Mouse (Mus musculus) left cerebral cortex, adult 9 months (tissue): ENCODE measurements around the gene Jakmip3.

ENCODE experiments used
- DNase-seq, 2 experiments: peaks; one replicate each; pipeline ENCODE4 v3.0.0; 2022; ENCODE audit warnings: low spot score in 2 of 2

Jakmip3 gene

GRCm38 (mm10) chr7:139031215-139031614 is 90.7 kb downstream of the Jakmip3 start:
- no peak for DNase-seq

- DNase-seq = no peak
These were observed 122.9 kb downstream of the Jakmip3 start for GRCm38 (mm10) chr7:139063406-139063805.

GRCm38 (mm10) chr7:139068182-139068623 is 127.7 kb downstream of the Jakmip3 start:
- peak in 1 of 2 experiments; percentile 88 for DNase-seq

GRCm38 (mm10) chr7:139074189-139074588 is 133.7 kb downstream of the Jakmip3 start:
- DNase-seq = no peak

GRCm38 (mm10) chr7:139075054-139075794 is 134.7 kb downstream of the Jakmip3 start:
- no peak for DNase-seq

GRCm38 (mm10) chr7:139077283-139077682 is 136.8 kb downstream of the Jakmip3 start:
- no peak for DNase-seq

GRCm38 (mm10) chr7:139078181-139078580 is 137.7 kb downstream of the Jakmip3 start:
- no peak for DNase-seq

GRCm38 (mm10) chr7:139079141-139079540 is 138.6 kb downstream of the Jakmip3 start:
- no peak for DNase-seq

GRCm38 (mm10) chr7:139080714-139081113 is 140.2 kb downstream of the Jakmip3 start:
- DNase-seq = no peak

GRCm38 (mm10) chr7:139081158-139081557 is 140.6 kb downstream of the Jakmip3 start:
- no peak for DNase-seq

- no peak for DNase-seq
These were observed 141.8 kb downstream of the Jakmip3 start for GRCm38 (mm10) chr7:139082281-139082680.

GRCm38 (mm10) chr7:139084316-139084715 is 143.8 kb downstream of the Jakmip3 start:
- no peak for DNase-seq

- peak; percentile 64 to 90 for DNase-seq
These were observed 145.2 kb downstream of the Jakmip3 start, which contains the start of gene Dpysl4 for GRCm38 (mm10) chr7:139085629-139086194. TSS of gene Dpysl4 (plus strand) at chr7:139086001.

GRCm38 (mm10) chr7:139086195-139087158 is 145.9 kb downstream of the Jakmip3 start:
- DNase-seq = no peak

GRCm38 (mm10) chr7:139087801-139088200 is 147.3 kb downstream of the Jakmip3 start:
- DNase-seq = no peak

GRCm38 (mm10) chr7:139089892-139090874 is 149.7 kb downstream of the Jakmip3 start:
- peak in 1 of 2 experiments; percentile 59 for DNase-seq

GRCm38 (mm10) chr7:139091681-139092080 is 151.2 kb downstream of the Jakmip3 start:
- DNase-seq = no peak

GRCm38 (mm10) chr7:139092676-139093075 is 152.1 kb downstream of the Jakmip3 start:
- no peak for DNase-seq

GRCm38 (mm10) chr7:139093124-139093523 is 152.6 kb downstream of the Jakmip3 start:
- peak in 1 of 2 experiments; percentile 71 for DNase-seq

- DNase-seq = no peak
These were observed 153.3 kb downstream of the Jakmip3 start for GRCm38 (mm10) chr7:139093781-139094180.

GRCm38 (mm10) chr7:139094761-139095160 is 154.2 kb downstream of the Jakmip3 start:
- no peak for DNase-seq
